Mouse (Mus musculus) liver, postnatal 0 days (tissue): ENCODE results near the gene Gna11.

Experiments
- CTCF ChIP-seq: sonication (generic); IDR thresholded peaks from 2 replicates; pipeline ENCODE4 v1.5.1; 2016; ENCODE audit warnings: antibody characterized with exemption, low read depth
- EP300 ChIP-seq: IDR thresholded peaks from 2 replicates; pipeline ENCODE4 v1.6.1; 2016; ENCODE audit warnings: antibody characterized with exemption, low read depth, mild to moderate bottlenecking

- TF ChIP-seq CTCF (no peak), EP300 (no peak)
These were observed 12.5 kb upstream of the Gna11 start for GRCm38 (mm10) chr10:81557491-81557890.
